Mouse (Mus musculus) ES-Bruce4 (cell line): ENCODE data around the gene Psmd12. TPM values are rescaled to one million over a fixed set of nuclear protein-coding genes. Genes with fewer than 3 reads are reported as not detected.
"Not testable (repeated sequence)": the region's sequence is repeated elsewhere in the genome, so short reads cannot be mapped to it uniquely, and the experiment has no call there.

ENCODE experiments used
- H3K27ac ChIP-seq: 2 replicates; pipeline ENCODE4 v1.5.1; 2012; ENCODE audit warnings: low read length, inconsistent platforms; ENCODE audit not compliant: insufficient read depth
- H3K27me3 ChIP-seq: 2 replicates; pipeline ENCODE4 v1.6.1; 2012; ENCODE audit warnings: mild to moderate bottlenecking, low read length, inconsistent platforms; ENCODE audit not compliant: control insufficient read depth, poor library complexity, insufficient read depth, severe bottlenecking
- H3K36me3 ChIP-seq: 2 replicates; pipeline ENCODE4 v1.6.1; 2012; ENCODE audit warnings: inconsistent platforms, mild to moderate bottlenecking, low read length, moderate library complexity; ENCODE audit not compliant: control insufficient read depth, poor library complexity, insufficient read depth, severe bottlenecking
- H3K4me1 ChIP-seq: one replicate; pipeline ENCODE4 v1.8.1; 2011; ENCODE audit warnings: low read length; ENCODE audit not compliant: control insufficient read depth, insufficient read depth
- H3K4me3 ChIP-seq: 2 replicates; pipeline ENCODE4 v1.5.1; 2011; ENCODE audit warnings: low read depth, mild to moderate bottlenecking, low read length
- H3K9ac ChIP-seq: 2 replicates; pipeline ENCODE4 v1.6.1; 2012; ENCODE audit warnings: low read depth, mild to moderate bottlenecking, inconsistent platforms; ENCODE audit not compliant: poor library complexity, severe bottlenecking
- H3K9me3 ChIP-seq: replicated peaks from 2 replicates; pipeline ENCODE4 v1.6.1; 2012; ENCODE audit warnings: mild to moderate bottlenecking, low read length, inconsistent platforms; ENCODE audit not compliant: control insufficient read depth, poor library complexity, insufficient read depth, severe bottlenecking
- CTCF ChIP-seq: IDR thresholded peaks from one replicate; pipeline ENCODE4 v1.8.1; 2011; ENCODE audit warnings: low read depth, low read length
- EP300 ChIP-seq: IDR thresholded peaks from 2 replicates; pipeline ENCODE4 v1.6.1; 2011; ENCODE audit warnings: low read depth, low read length; ENCODE audit not compliant: insufficient read depth
- POLR2A ChIP-seq: IDR thresholded peaks from one replicate; pipeline ENCODE4 v1.8.1; 2011; ENCODE audit warnings: low read length; ENCODE audit not compliant: insufficient read depth
- polyA plus RNA-seq: library from polyadenylated mRNA; stranded (reverse); fragments of >200 nt; gene quantifications from 2 replicates; pipeline ENCODE4 v1.2.4, GENCODE M21; 2011; ENCODE audit warnings: low read depth; ENCODE audit not compliant: missing spikeins, insufficient read depth, insufficient read length

Psmd12 gene
- polyA plus RNA-seq, 1 experiment, result 167 TPM

DNA sequence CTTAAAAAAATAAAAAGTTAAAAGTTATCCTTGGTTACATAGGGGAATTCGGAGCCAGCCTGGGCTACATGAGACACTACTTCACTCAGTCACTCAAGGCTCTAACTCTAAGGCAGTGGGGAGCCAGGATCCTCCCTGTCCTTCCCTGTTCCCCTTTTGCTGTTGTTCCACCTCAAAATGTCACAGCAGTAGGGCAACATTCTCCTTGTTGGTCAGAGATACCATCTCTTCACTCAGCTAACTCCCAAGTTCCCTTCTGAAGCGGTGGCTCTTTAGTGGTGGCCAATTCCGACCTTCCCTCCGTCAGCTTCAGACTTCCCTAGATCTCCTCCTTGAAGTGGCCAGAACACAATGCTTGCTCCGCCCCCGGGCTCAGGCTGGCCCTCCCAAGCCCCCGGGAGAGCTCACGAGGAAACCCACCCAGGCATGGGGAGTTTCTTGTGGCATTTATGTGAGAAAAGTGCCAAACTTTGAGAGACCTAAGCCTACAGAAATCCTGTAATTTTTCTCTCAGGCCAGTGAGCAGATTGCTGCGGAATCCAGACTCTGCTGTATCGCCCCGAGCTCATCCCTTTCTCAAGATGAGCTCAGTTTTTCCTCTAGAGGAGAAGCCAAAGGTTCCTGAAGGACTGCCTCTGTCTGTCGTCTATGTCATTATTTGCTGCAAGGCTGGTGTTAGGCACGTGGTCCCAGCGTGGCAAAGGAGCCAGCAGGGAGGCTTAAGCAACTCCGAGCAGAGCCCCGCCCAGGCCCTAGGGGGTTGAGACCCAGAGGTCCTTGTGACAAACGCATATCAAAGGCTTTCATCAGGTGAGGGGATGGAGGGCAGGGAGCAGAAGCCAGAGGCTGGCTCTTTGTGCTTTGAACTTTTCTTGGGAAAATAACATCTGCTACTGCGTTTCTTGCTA lies 31.3 kb downstream of the Psmd12 start:
- peak overlapping the region; percentile 27 for H3K4me3 ChIP-seq
- peak overlapping the region; percentile 45 for H3K9ac ChIP-seq
- H3K27ac ChIP-seq, result peak overlapping the region; percentile 96
- H3K9me3 ChIP-seq, result no peaks in the 10 kb centered on the region
- H3K4me1 ChIP-seq, result peaks cover 2% of the 10 kb centered on the region
- no peaks in the 10 kb centered on the region for H3K36me3 ChIP-seq
- TF ChIP-seq POLR2A (no peak), EP300 (peak; percentile 96), CTCF (no peak)
- no peaks in the 10 kb centered on the region for H3K27me3 ChIP-seq

DNA sequence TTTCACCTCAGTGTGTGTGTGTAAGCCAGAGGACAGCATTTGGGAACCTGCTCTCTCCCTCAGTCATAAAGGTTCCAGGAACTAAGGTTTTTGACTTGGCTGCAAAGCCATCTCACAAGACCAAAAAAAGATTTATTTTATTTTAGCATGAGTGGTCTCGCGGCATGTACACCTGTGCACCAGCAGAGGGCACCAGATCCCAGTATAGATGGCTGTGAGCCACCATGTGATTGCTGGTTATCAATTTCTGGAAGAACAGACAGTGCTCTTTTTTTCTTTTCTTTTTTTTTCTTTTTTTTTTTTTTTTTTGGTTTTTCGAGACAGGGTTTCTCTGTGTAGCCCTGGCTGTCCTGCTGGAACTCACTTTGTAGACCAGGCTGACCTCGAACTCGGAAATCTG lies 32.7 kb downstream of the Psmd12 start:
- not testable (repeated sequence) for H3K9ac ChIP-seq, H3K4me1 ChIP-seq, H3K9me3 ChIP-seq, H3K4me3 ChIP-seq, H3K27ac ChIP-seq, H3K27me3 ChIP-seq, H3K36me3 ChIP-seq
- peak; percentile 83 for TF ChIP-seq CTCF

GRCm38 (mm10) chr11:107513047-107513446 lies 33.8 kb downstream of the Psmd12 start:
- Histone ChIP-seq H3K9ac (no peak overlapping the region), H3K9me3 (no peaks in the 10 kb centered on the region), H3K4me1 (peaks cover 2% of the 10 kb centered on the region), H3K27me3 (no peaks in the 10 kb centered on the region), H3K4me3 (no peak overlapping the region), H3K36me3 (no peaks in the 10 kb centered on the region), H3K27ac (no peak overlapping the region)
- TF ChIP-seq EP300, result no peak
- TF ChIP-seq POLR2A, result no peak
- TF ChIP-seq CTCF, result no peak

DNA sequence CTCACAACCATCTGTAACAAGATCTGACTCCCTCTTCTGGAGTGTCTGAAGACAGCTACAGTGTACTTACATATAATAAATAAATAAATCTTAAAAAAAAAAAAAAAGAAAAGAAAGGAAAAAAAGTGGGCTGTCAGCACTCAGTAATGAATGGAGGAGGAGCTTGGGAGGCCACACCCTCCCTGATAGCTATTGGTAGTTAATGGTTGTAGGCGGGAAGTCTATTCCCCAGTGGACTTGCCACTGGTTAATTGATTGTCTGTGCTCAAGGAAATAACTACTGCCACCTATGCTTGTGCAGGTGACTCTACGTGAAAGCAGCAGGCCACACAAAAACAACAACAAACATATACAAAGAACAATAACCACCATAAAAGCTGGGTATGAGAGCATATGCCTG lies 37.1 kb downstream of the Psmd12 start:
- Histone ChIP-seq H3K4me1 (peaks cover 8% of the 10 kb centered on the region), H3K36me3 (no peaks in the 10 kb centered on the region), H3K27ac (peak overlapping the region; percentile 87), H3K27me3 (no peaks in the 10 kb centered on the region), H3K4me3 (no peak overlapping the region), H3K9ac (no peak overlapping the region), H3K9me3 (no peaks in the 10 kb centered on the region)
- TF ChIP-seq POLR2A (no peak), CTCF (no peak), EP300 (no peak)

DNA sequence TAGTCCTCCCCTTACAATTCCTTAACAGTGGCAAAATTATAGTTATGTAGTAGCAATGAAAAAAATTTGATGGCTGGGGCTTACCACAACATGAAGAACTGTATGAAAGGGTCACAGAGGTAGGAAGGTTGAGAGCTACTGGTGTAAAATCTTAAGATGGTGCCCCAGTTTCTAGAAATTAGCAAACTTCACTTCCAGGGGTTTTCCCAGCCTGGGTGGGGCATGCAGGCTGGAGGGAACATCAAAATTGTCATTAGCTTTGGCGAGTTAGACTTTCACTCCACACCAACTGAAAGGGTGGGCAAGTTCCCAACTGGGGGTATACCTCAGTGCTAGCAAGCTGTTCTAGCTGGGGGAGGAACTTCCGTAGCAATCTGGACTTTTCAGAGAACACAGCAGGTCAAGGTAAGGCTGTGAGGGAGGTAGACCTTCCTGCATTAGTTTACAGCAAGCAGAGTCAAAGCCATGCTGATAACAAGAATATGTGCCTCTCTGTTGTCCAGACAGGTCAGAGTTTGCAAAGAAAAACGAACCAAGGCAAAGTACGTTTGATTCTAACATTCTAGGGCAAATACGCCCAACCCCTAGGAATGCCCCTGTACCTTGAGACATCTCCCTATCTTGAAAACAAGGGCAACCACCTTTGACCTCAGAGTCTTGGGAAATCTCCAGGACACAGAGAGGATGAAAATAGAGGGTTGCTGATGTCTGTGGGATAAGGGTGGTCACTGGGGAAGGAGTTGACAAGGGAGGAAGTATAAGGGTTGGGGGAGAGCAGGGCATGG lies 39.6 kb downstream of the Psmd12 start:
- TF ChIP-seq EP300 (no peak), CTCF (no peak), POLR2A (no peak)
- Histone ChIP-seq H3K4me3 (no peak overlapping the region), H3K9me3 (no peaks in the 10 kb centered on the region), H3K27ac (peak overlapping the region; percentile 71), H3K27me3 (no peaks in the 10 kb centered on the region), H3K36me3 (no peaks in the 10 kb centered on the region), H3K9ac (no peak overlapping the region), H3K4me1 (peaks cover 7% of the 10 kb centered on the region)

DNA sequence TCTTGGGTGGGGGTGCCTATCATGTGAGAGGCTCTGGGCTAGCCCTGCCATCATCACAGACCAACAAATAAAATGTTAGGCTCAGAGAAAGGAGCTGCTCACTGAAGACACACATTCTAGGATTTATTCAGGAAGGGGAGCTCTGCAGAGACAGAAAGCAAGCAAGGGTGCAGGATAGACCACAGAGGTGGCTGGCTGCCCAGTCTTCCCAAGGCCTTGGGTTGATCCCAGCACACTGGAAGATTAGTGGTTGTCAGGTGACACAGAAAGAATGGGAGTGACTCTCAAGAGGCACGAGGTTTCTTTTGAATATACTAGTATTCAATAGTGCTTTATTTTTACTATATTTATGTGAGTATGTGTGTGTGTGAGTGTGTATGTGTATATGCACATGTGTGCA lies 41.9 kb downstream of the Psmd12 start:
- Histone ChIP-seq H3K27ac (no peak overlapping the region), H3K9ac (no peak overlapping the region), H3K4me1 (peaks cover 9% of the 10 kb centered on the region), H3K9me3 (no peaks in the 10 kb centered on the region), H3K4me3 (no peak overlapping the region), H3K27me3 (no peaks in the 10 kb centered on the region), H3K36me3 (no peaks in the 10 kb centered on the region)
- no peak for TF ChIP-seq EP300
- TF ChIP-seq CTCF, result no peak
- TF ChIP-seq POLR2A, result no peak
